8 mouse cellular contexts compared by ENCODE assay signal in the genomic region with DNA sequence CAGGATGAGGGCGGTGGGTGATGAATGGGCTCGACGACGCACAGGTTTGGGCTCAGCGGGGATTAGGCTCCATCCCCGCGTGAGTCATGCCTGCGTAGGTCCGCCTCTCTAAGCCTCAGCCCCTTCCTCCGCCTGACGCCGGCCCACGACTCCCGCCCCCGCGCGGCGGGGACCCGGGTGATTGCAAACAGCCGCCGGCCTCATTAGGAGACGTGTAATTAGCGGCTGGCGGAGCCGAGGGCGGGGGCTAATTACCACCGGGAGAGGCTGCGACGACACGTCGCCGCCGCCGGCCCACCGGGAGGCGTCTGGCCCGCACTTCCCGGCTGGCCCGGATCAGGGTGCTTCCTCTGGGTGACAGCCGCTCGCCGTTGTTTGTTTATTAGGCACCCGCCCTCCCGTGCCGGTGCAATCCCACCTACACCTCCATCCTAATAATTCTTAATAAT. TPM values are rescaled to one million over a fixed set of nuclear protein-coding genes. Genes with fewer than 3 reads are reported as not detected.
DNase-seq lines count a peak whose midpoint lies in the region; ATAC-seq and TF ChIP-seq lines count a peak whose summit lies in the region.

No protein-coding gene starts in this region.

- whole genome bisulfite sequencing in hindbrain, embryonic 16.5 days = 1% methylated on average over 34 of the region's 45 CpGs

- H3K27me3 ChIP-seq in hindbrain, embryonic 16.5 days (replicated peaks; ENCODE audit: control insufficient read depth, insufficient read depth, low read length) = no peaks in the 10 kb centered on the region

- peak overlapping the region; percentile 73 for H3K27ac ChIP-seq in hindbrain, embryonic 16.5 days (ENCODE audit: low read depth, low read length)
- H3K27ac ChIP-seq in left cerebral cortex, adult 2 months = peak overlapping the region; percentile 94

- H3K36me3 ChIP-seq in hindbrain, embryonic 16.5 days (ENCODE audit: control insufficient read depth, insufficient read depth, low read length) = peaks cover 4% of the 10 kb centered on the region

- intact Hi-C loops in left cerebral cortex, adult 2 months (cut with DNase I) = loop anchor here (2.0 kb wide), 1 partner anchor 257 kb away; no protein-coding TSS in a partner anchor

- H3K4me2 ChIP-seq in hindbrain, embryonic 16.5 days (ENCODE audit: low read length) = peak overlapping the region; percentile 81

- TF ChIP-seq CTCF in left cerebral cortex, adult 2 months (IDR thresholded peaks at IDR 0.05) = no peak

- peaks cover 19% of the 10 kb centered on the region for H3K4me1 ChIP-seq in hindbrain, embryonic 16.5 days (ENCODE audit: control insufficient read depth, insufficient read depth, low read depth, low read length)

- no peaks in the 10 kb centered on the region for H3K9me3 ChIP-seq in hindbrain, embryonic 16.5 days (ENCODE audit: control insufficient read depth, low read length)

- DNase-seq in cerebellum, adult 11 months = peak; percentile 68
- no peak for DNase-seq in cerebellum, adult 9-10 months
- DNase-seq in cerebellum, postnatal 36 days = peak; percentile 61 to 74
- peak; percentile 30 to 51 for DNase-seq in gastrocnemius, adult 8-10 months (ENCODE audit: low spot score in 2 of 2)
- peak; percentile 80 to 85 for DNase-seq in left cerebral cortex, adult 2 months (ENCODE audit: extremely low spot score in 1 of 2, low spot score in 2 of 2)
- peak; percentile 50 for DNase-seq in lung, postnatal 25 days (ENCODE audit: low spot score)
- peak; percentile 63 for DNase-seq in retina, postnatal 7 days (ENCODE audit: low read depth, low spot score)

- ATAC-seq in hindbrain, embryonic 16.5 days = peak; percentile 47

- peak overlapping the region; percentile 56 for H3K4me3 ChIP-seq in hindbrain, embryonic 16.5 days (ENCODE audit: low read length)
- H3K4me3 ChIP-seq in left cerebral cortex, adult 2 months = peak overlapping the region; percentile 58

- peak overlapping the region; percentile 80 for H3K9ac ChIP-seq in hindbrain, embryonic 16.5 days (ENCODE audit: low read depth, low read length)

RNA-seq across cellular contexts. Expression of a gene that starts 0.3 kb away (rescaled TPM):
- 10 to 100 TPM; 27.3 to 40.7 (median 38.0) TPM for total RNA-seq in gastrocnemius, adult 8-10 months (2022)
- polyA plus RNA-seq in hindbrain, embryonic 16.5 days (2015; fragmentation: Nextera tagmentation; extraction: Ambion mirVana) = 106 and 107 TPM in 2 replicates
- 100 to 1,000 TPM; 116 to 117 TPM for total RNA-seq in left cerebral cortex, adult 2 months (2021)

RNA-seq across cellular contexts. Expression of a gene that starts 37.4 kb away (rescaled TPM):
- total RNA-seq in gastrocnemius, adult 8-10 months (2022) = 100 to 1,000 TPM; 304 to 367 (median 342) TPM
- polyA plus RNA-seq in hindbrain, embryonic 16.5 days (2015; fragmentation: Nextera tagmentation; extraction: Ambion mirVana) = 146 and 180 TPM in 2 replicates
- total RNA-seq in left cerebral cortex, adult 2 months (2021) = 100 to 1,000 TPM; 253 to 265 TPM

RNA-seq across cellular contexts. Expression of a gene that starts 41.2 kb away (rescaled TPM):
- 1 to 10 TPM in 1 of 4 experiments, under 1 TPM in 3; 0.22 to 1.1 (median 0.38) TPM for total RNA-seq in gastrocnemius, adult 8-10 months (2022)
- 6.5 and 11.6 TPM in 2 replicates for polyA plus RNA-seq in hindbrain, embryonic 16.5 days (2015; fragmentation: Nextera tagmentation; extraction: Ambion mirVana)
- total RNA-seq in left cerebral cortex, adult 2 months (2021) = 100 to 1,000 TPM; 319 to 335 TPM

RNA-seq across cellular contexts. Expression of a gene that starts 44.1 kb away (rescaled TPM):
- 10 to 100 TPM; 73.1 to 89.5 (median 82.1) TPM for total RNA-seq in gastrocnemius, adult 8-10 months (2022)
- polyA plus RNA-seq in hindbrain, embryonic 16.5 days (2015; fragmentation: Nextera tagmentation; extraction: Ambion mirVana) = 61.4 and 62.9 TPM in 2 replicates
- 10 to 100 TPM; 39.9 to 41.9 TPM for total RNA-seq in left cerebral cortex, adult 2 months (2021)

Comparison
In these comparisons a context has a peak if more than half of its experiments do, and no peak if none do; other contexts are left out.
1. RNA of a gene that starts 41.2 kb away (total RNA-seq): 319 to 335 TPM in left cerebral cortex, adult 2 months; 0.22 to 1.1 TPM in gastrocnemius, adult 8-10 months; every median in the first group is over 100 times any median in the second.